Mouse (Mus musculus): ENCODE measurements at regions not wholly inside any gene's neighbourhood (a gene's known extent, or its start where the extent isn't known, plus 50 kb on each side); places are given as distances from the start of the nearest gene placed in this dataset.

- ATAC-seq: no peak
Measured at GRCm38 (mm10) chr6:127311192-127312054, 135.2 kb upstream of the Parp11 start.

GRCm38 (mm10) chr6:127317309-127317708 is 129.3 kb upstream of the Parp11 start:
- no peak for ATAC-seq

GRCm38 (mm10) chr6:127318746-127319582 is 127.7 kb upstream of the Parp11 start:
- no peak for ATAC-seq

- no peak for ATAC-seq
Measured at GRCm38 (mm10) chr6:127320600-127320999, 126.0 kb upstream of the Parp11 start.

- no peak for ATAC-seq
Measured at GRCm38 (mm10) chr6:127321031-127321430, 125.6 kb upstream of the Parp11 start.

GRCm38 (mm10) chr6:127322398-127322797 is 124.2 kb upstream of the Parp11 start:
- ATAC-seq: no peak

- ATAC-seq: no peak
Measured at GRCm38 (mm10) chr6:127324984-127325383, 121.7 kb upstream of the Parp11 start.

GRCm38 (mm10) chr6:127325596-127326332 is 120.9 kb upstream of the Parp11 start:
- ATAC-seq: no peak

- no peak for ATAC-seq
Measured at GRCm38 (mm10) chr6:127326333-127326729, 120.3 kb upstream of the Parp11 start.

- no peak for ATAC-seq
Measured at GRCm38 (mm10) chr6:127329191-127330014, 117.2 kb upstream of the Parp11 start.

- ATAC-seq: peak; percentile 85
Measured at GRCm38 (mm10) chr6:127330015-127330705, 116.5 kb upstream of the Parp11 start.

- ATAC-seq: no peak
Measured at GRCm38 (mm10) chr6:127331091-127331490, 115.5 kb upstream of the Parp11 start.

- ATAC-seq: peak; percentile 54
Measured at GRCm38 (mm10) chr6:127334256-127334655, 112.4 kb upstream of the Parp11 start.

- no peak for ATAC-seq
Measured at GRCm38 (mm10) chr6:127335462-127335886, 111.2 kb upstream of the Parp11 start.

GRCm38 (mm10) chr6:127335996-127336660 is 110.5 kb upstream of the Parp11 start:
- no peak for ATAC-seq

GRCm38 (mm10) chr6:127336681-127337397 is 109.8 kb upstream of the Parp11 start:
- ATAC-seq: peak; percentile 83

- no peak for ATAC-seq
Measured at GRCm38 (mm10) chr6:127337398-127337871, 109.2 kb upstream of the Parp11 start.

GRCm38 (mm10) chr6:127338412-127338811 is 108.2 kb upstream of the Parp11 start:
- ATAC-seq: no peak

GRCm38 (mm10) chr6:127341604-127342003 is 105.0 kb upstream of the Parp11 start:
- no peak for ATAC-seq

All from inflammation-experienced regulatory T-cells, adult 6 months (primary cell).